Mouse (Mus musculus) cortical plate, adult 2 months (tissue): Measurements from ENCODE around the gene Gm20671.
"Not testable (repeated sequence)": the region's sequence is repeated elsewhere in the genome, so short reads cannot be mapped to it uniquely, and the experiment has no call there.

Experiments
- CTCF ChIP-seq: fragments of 200-500 bp; IDR thresholded peaks from 2 replicates; pipeline ENCODE4 v1.5.1; 2011; ENCODE audit warnings: mild to moderate bottlenecking, control low read depth, low read length; ENCODE audit not compliant: insufficient read depth; ENCODE audit errors: extremely low read depth
- POLR2A ChIP-seq: fragments of 200-500 bp; IDR thresholded peaks from 2 replicates; pipeline ENCODE4 v1.6.1; 2011; ENCODE audit warnings: mild to moderate bottlenecking, low read length, control low read depth; ENCODE audit not compliant: insufficient read depth; ENCODE audit errors: extremely low read depth

DNA sequence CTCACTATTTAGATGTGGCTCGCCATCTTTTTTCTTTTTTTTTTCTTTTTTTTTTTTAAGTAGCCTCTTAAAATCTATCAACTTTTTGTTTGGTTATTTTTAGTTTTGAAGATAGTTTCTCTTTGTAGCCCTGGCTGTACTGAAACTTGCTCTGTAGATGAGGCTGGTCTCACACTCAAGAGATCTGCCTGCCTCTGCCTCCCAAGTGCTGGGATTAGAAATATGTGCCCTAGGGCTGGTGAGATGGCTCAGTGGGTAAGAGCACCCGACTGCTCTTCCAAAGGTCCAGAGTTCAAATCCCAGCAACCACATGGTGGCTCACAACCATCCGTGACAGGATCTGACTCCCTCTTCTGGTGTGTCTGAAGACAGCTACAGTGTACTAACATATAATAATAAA is 28.4 kb upstream of the Gm20671 start:
- TF ChIP-seq POLR2A, CTCF: not testable (repeated sequence)
